Mouse (Mus musculus) limb, embryonic 10.5 days (tissue): ENCODE data around the gene Klb. TPM values are rescaled to one million over a fixed set of nuclear protein-coding genes. Genes with fewer than 3 reads are reported as not detected.
"Not testable (repeated sequence)": the region's sequence is repeated elsewhere in the genome, so short reads cannot be mapped to it uniquely, and the experiment has no call there.

Source experiments
- DNase-seq: peaks from one replicate; pipeline ENCODE4 v3.0.0-alpha.2; 2017; ENCODE audit warnings: low spot score
- H3K27ac ChIP-seq: fragments of 300-500 bp; sonication (generic); 2 replicates; pipeline ENCODE4 v1.5.1; 2016; ENCODE audit warnings: mild to moderate bottlenecking
- H3K27me3 ChIP-seq: fragments of 300-500 bp; sonication (generic); 2 replicates; pipeline ENCODE4 v1.6.1; 2016; ENCODE audit warnings: low read depth, mild to moderate bottlenecking; ENCODE audit not compliant: poor library complexity, severe bottlenecking
- H3K36me3 ChIP-seq: fragments of 300-500 bp; sonication (generic); 2 replicates; pipeline ENCODE4 v1.6.1; 2016; ENCODE audit warnings: mild to moderate bottlenecking, moderate library complexity
- H3K4me1 ChIP-seq: fragments of 300-500 bp; sonication (generic); 2 replicates; pipeline ENCODE4 v1.6.1; 2016
- H3K4me3 ChIP-seq: fragments of 300-500 bp; sonication (generic); 2 replicates; pipeline ENCODE4 v1.5.1; 2016; ENCODE audit warnings: mild to moderate bottlenecking, moderate library complexity
- H3K9me3 ChIP-seq: fragments of 300-500 bp; sonication (generic); replicated peaks from 2 replicates; pipeline ENCODE4 v1.6.1; 2016; ENCODE audit warnings: mild to moderate bottlenecking
- WGBS: fragments of 180-500 bp; shearing (Covaris S2); methylation state at CpG from one replicate; pipeline ENCODE4 v1.1.7; 2016; 5-methylcytosine and 5-hydroxymethylcytosine counted together
- polyA plus RNA-seq: library from polyadenylated mRNA; unstranded; fragments of >200 nt; fragmentation: Nextera tagmentation; extraction: Ambion mirVana; gene quantifications from 2 replicates; pipeline ENCODE4 v1.2.1, GENCODE M21; 2016

Klb gene
- polyA plus RNA-seq: 0.08 TPM in 1 of 2 replicates, not detected in the other

GRCm38 (mm10) chr5:65348168-65348567 is at the start of gene Klb:
TSS of gene Klb (plus strand) at chr5:65348314.
- DNase-seq: no peak
- Histone ChIP-seq H3K4me1 (no peaks in the 10 kb centered on the region), H3K4me3 (no peak within 1 kb of the TSS)

DNA sequence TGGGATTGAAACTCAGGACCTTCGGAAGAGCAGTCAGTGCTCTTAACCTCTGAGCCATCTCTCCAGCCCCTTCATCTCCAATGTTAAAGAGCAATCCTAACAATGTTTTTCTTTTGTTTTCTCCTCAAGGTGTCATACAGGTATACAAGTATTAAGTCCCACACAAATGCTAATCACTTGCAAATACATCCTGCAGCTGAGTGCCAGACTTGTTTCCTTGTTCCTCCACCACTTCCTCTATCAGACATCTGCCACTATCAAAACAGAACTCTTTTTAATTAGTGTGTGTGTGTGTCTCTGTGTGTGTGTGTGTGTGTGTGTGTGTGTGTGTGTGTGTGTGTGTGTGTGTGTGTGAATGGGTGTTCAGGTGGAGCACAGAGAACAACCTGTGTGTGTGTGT is 48.5 kb upstream of the Klb start:
- H3K36me3 ChIP-seq: peaks cover 95% of the 10 kb centered on the region
- not testable (repeated sequence) for H3K9me3 ChIP-seq, H3K4me3 ChIP-seq, DNase-seq, H3K4me1 ChIP-seq, H3K27me3 ChIP-seq, H3K27ac ChIP-seq
- 88% methylated on average over 1 of the region's 1 CpGs for WGBS

More at GRCm38 (mm10) chr5:65348168-65348567, at the start of gene Klb:
- H3K36me3 ChIP-seq: no peaks in the 10 kb centered on the region
- H3K27me3 ChIP-seq: no peaks in the 10 kb centered on the region
- H3K9me3 ChIP-seq: no peaks in the 10 kb centered on the region
- no peak within 1 kb of the TSS for H3K27ac ChIP-seq
- 69% methylated on average over 15 of the region's 15 CpGs for WGBS

DNA sequence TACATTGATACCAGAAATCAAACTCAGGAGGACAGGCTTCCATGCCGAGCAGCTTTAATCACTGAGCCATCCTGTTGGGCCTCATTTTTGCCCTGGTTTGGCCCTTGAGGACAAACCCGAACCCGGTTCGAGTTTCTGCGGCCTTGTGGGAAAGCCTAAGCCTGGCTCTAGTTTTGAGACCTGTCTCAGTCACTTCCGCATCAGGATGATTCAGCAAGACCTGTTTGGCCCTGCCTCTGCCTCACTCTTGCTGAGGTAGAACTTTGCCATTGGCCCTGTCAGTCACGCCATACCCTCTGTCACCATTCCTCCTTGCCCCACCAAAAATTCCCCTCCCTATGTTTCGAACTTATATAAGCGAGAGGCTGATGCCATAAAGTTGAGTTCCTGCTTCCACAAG is 48.0 kb upstream of the Klb start:
- Histone ChIP-seq H3K27ac (no peak overlapping the region), H3K36me3 (peaks cover 95% of the 10 kb centered on the region), H3K27me3 (no peaks in the 10 kb centered on the region), H3K4me1 (no peaks in the 10 kb centered on the region), H3K4me3 (no peak overlapping the region), H3K9me3 (no peaks in the 10 kb centered on the region)
- DNase-seq: no peak
- 95% methylated on average over 9 of the region's 9 CpGs for WGBS

DNA sequence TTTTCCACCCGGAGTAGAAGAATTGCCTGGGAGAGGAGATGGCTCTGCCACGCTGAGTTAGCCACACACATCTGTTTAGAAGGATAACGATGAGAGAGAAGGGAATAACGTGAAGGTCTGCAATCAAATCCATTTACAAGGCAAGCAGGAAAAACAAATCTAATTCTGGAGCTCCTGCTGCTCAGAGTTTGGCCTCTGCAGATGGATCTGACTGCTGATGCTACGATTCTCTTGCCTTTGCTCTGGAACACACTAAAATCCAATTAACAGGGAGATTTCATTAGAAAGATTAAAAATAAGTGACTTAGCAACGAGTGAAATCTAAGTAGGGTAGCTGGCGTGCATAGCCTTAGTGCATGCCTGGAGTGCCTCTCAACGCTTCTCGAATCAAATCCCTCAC is 42.6 kb upstream of the Klb start:
- H3K4me1 ChIP-seq: no peaks in the 10 kb centered on the region
- peaks cover 86% of the 10 kb centered on the region for H3K36me3 ChIP-seq
- 85% methylated on average over 9 of the region's 9 CpGs for WGBS
- no peak overlapping the region for H3K4me3 ChIP-seq
- H3K9me3 ChIP-seq: no peaks in the 10 kb centered on the region
- DNase-seq: no peak
- no peak overlapping the region for H3K27ac ChIP-seq
- H3K27me3 ChIP-seq: no peaks in the 10 kb centered on the region

DNA sequence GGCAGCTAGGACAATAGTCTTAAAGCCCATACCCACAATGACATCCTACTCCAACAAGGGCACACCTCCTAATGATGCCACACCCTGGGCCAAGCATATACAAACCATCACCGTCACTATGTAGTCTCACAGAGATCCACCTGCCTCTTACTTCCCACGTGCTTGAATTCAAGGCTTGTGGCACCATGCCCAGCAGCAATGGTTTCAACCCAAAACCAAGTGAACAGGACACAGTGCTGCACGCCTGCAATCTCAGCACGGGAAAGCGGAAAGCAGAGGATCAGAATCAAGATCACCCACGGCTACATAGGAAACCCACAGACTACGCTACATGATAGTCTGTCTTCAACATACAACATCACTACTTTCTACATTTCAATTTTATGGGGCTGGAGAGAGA is 39.9 kb upstream of the Klb start:
- Histone ChIP-seq H3K27ac (no peak overlapping the region), H3K4me1 (no peaks in the 10 kb centered on the region), H3K36me3 (peaks cover 89% of the 10 kb centered on the region), H3K4me3 (no peak overlapping the region), H3K9me3 (no peaks in the 10 kb centered on the region), H3K27me3 (no peaks in the 10 kb centered on the region)
- 98% methylated on average over 7 of the region's 7 CpGs for WGBS
- DNase-seq: no peak

- Histone ChIP-seq H3K4me1 (no peaks in the 10 kb centered on the region), H3K36me3 (peaks cover 87% of the 10 kb centered on the region), H3K27ac (no peak overlapping the region), H3K9me3 (no peaks in the 10 kb centered on the region), H3K27me3 (no peaks in the 10 kb centered on the region), H3K4me3 (no peak overlapping the region)
- WGBS: 96% methylated on average over 3 of the region's 3 CpGs
- DNase-seq: no peak
Observed at GRCm38 (mm10) chr5:65308866-65309265, 39.2 kb upstream of the Klb start.

GRCm38 (mm10) chr5:65319176-65319575 is 28.9 kb upstream of the Klb start:
- Histone ChIP-seq H3K4me1 (peaks cover 4% of the 10 kb centered on the region), H3K27me3 (no peaks in the 10 kb centered on the region), H3K27ac (no peak overlapping the region), H3K4me3 (no peak overlapping the region), H3K9me3 (no peaks in the 10 kb centered on the region), H3K36me3 (peaks cover 63% of the 10 kb centered on the region)
- no peak for DNase-seq
- 90% methylated on average over 9 of the region's 9 CpGs for WGBS

DNA sequence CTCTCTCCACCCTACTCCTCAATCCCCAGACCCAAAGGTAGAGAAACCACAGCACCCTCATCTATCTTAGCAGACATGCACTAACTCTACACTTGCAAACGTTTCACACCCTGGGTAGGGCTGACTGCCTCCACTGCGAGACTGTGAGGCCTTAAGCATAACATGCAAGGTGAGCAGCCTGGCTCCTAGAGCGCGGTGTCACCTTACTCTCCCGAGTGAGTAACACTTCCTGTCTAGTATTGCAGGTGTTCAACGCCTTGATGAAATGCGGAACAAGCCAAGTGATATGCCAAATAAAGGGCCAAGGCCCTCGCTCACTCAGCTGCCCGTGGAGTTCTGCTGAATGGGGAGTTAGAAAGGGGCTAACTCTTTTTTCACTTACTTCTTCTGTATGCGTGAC is 25.9 kb upstream of the Klb start:
- WGBS: 76% methylated on average over 10 of the region's 10 CpGs
- Histone ChIP-seq H3K27me3 (no peaks in the 10 kb centered on the region), H3K27ac (no peak overlapping the region), H3K4me3 (no peak overlapping the region), H3K4me1 (peaks cover 4% of the 10 kb centered on the region), H3K9me3 (no peaks in the 10 kb centered on the region), H3K36me3 (peaks cover 33% of the 10 kb centered on the region)
- DNase-seq: no peak

DNA sequence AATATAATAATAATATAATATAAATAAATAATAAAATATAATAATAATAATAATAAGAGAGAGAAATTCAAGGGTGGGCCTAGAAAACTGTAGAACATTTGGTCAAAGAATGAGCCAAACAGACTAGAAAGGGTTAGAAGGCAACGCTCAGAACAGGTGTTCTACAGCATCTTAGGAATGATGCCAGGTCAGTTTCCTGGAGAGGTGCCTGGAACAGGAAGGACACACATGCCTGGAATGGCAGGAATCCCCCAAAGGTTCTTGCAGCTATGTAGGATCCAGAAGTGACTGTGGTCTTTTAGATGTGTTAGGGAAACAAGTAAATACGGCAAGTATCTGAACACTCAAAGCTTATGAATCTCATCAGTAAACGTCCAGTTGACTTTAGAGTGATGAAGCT is 23.8 kb upstream of the Klb start:
- WGBS: 97% methylated on average over 3 of the region's 3 CpGs

DNA sequence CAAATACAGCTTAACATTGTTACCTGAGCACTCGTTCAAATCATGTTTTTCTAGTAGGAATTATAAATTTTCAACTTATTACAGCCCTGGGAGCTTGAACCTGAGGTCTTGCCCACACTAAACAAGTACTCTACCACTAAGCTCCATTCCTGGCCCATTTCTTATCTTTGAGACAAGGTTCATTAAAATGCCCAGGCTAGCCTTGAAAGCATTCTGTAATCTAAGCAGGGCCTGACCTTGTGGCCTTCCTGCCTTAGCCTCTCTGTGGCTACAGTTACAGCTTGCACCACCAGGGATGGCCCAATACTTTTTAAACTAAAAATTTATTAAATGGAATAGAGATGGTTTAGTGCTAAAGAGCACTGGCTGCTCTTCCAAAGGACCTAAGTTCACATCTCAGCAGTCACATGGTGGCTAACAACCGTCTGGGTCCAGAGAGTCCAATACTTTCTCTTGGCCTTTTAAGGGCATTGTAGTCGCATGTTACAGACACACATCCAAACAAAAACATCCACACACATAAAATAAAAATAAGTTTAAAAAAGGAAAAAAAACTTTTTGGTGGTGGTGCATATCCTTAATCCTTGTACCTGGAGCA is 23.3 kb upstream of the Klb start:
- H3K36me3 ChIP-seq: peaks cover 6% of the 10 kb centered on the region; the same call in 1 of the 2 replicates

More for the DNA sequence above, 23.8 kb upstream of the Klb start:
- Histone ChIP-seq H3K4me3 (no peak overlapping the region), H3K36me3 (peaks cover 12% of the 10 kb centered on the region), H3K27ac (no peak overlapping the region), H3K27me3 (no peaks in the 10 kb centered on the region), H3K9me3 (no peaks in the 10 kb centered on the region), H3K4me1 (peaks cover 4% of the 10 kb centered on the region)
- no peak for DNase-seq

GRCm38 (mm10) chr5:65326212-65326611 is 21.9 kb upstream of the Klb start:
- no peak overlapping the region for H3K4me3 ChIP-seq
- H3K4me1 ChIP-seq: peaks cover 4% of the 10 kb centered on the region
- no peak overlapping the region for H3K27ac ChIP-seq
- WGBS: 90% methylated on average over 5 of the region's 5 CpGs
- H3K9me3 ChIP-seq: no peaks in the 10 kb centered on the region
- DNase-seq: no peak
- peaks cover 7% of the 10 kb centered on the region for H3K36me3 ChIP-seq
- H3K27me3 ChIP-seq: no peaks in the 10 kb centered on the region

More for the DNA sequence above, 23.3 kb upstream of the Klb start:
- H3K27me3 ChIP-seq: no peaks in the 10 kb centered on the region
- no peak for DNase-seq
- peaks cover 4% of the 10 kb centered on the region for H3K4me1 ChIP-seq
- H3K27ac ChIP-seq: no peak overlapping the region
- H3K9me3 ChIP-seq: no peaks in the 10 kb centered on the region
- no peak overlapping the region for H3K4me3 ChIP-seq
- WGBS: 92% methylated on average over 3 of the region's 3 CpGs

DNA sequence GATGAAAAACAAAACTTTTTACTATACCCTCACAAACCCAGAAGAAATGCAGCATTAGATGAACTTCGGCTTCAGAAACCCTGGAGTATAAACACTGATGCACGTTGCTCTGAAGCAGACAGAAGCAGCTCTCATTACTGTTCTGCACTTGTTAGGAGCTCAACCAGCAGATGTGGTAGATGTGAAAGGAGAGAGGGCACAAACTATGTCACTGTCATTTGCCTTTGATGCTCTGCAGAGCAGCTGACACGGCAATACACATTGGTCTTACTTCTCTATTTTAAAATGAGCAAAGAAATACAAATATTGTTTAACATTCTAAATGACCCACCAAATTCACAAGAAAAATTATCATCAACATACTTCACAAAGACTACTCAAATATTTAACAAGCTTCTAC is 18.1 kb upstream of the Klb start:
- H3K27me3 ChIP-seq: no peaks in the 10 kb centered on the region
- no peak for DNase-seq
- H3K9me3 ChIP-seq: no peaks in the 10 kb centered on the region
- H3K4me3 ChIP-seq: no peak overlapping the region
- peaks cover 29% of the 10 kb centered on the region for H3K36me3 ChIP-seq
- 90% methylated on average over 3 of the region's 3 CpGs for WGBS
- H3K27ac ChIP-seq: no peak overlapping the region
- peaks cover 8% of the 10 kb centered on the region for H3K4me1 ChIP-seq

- DNase-seq: no peak
- H3K9me3 ChIP-seq: no peaks in the 10 kb centered on the region
- 14% methylated on average over 8 of the region's 8 CpGs for WGBS
- peaks cover 29% of the 10 kb centered on the region for H3K36me3 ChIP-seq
- peaks cover 12% of the 10 kb centered on the region for H3K4me1 ChIP-seq
- H3K27ac ChIP-seq: peak overlapping the region; percentile 92
- no peaks in the 10 kb centered on the region for H3K27me3 ChIP-seq
- H3K4me3 ChIP-seq: peak overlapping the region; percentile 84
Observed at GRCm38 (mm10) chr5:65334788-65335187, 13.3 kb upstream of the Klb start.
